Mouse (Mus musculus) olfactory bulb, adult 2 months (tissue): Measurements from ENCODE around the gene Fam83f.

Experiments
- CTCF ChIP-seq: fragments of 200-500 bp; IDR thresholded peaks from 2 replicates; pipeline ENCODE4 v1.5.1; 2012; ENCODE audit warnings: low read depth, mild to moderate bottlenecking, low read length, moderate library complexity; ENCODE audit not compliant: insufficient read depth
- POLR2A ChIP-seq: fragments of 200-500 bp; IDR thresholded peaks from 2 replicates; pipeline ENCODE4 v1.6.1; 2012; ENCODE audit warnings: mild to moderate bottlenecking, low read depth, low read length, moderate library complexity; ENCODE audit not compliant: insufficient read depth

DNA sequence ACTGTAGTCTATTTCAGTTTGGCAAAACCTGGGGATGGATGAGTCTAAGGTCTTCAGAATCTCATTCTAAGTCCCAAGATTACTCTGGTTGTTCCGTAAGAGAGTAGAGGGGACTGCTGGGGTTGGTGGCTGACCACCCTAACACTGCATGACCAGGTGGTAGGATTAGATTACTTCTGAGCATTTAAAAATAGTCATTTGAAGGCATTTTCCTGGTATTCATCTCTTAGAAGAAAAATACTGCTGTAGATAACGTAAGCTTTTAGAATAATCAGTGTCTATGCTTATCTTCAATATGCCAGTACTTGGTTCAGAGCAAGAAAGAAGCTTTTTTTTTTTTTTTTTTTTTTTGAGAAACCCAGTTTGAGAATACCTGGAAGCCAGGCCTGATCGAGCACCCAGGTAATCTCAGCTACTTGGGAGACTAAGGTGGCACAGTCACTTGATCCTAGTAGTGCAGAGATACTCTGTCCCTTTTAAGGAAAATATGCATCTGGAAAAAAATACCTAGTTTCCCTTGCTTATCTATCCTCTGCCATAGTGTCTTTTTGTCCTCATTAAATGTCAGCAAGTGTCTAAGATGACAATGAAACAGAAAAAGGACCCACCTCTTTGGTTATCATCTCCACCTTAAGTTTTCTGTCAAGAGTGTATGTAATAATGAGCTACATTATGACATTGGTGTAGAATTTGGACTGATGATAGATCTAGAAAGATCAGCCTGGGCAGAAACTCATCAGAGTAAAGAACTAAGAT, 73.2 kb downstream of the Fam83f start:
- TF ChIP-seq CTCF = no peak
- no peak for TF ChIP-seq POLR2A
